Mouse (Mus musculus) liver, embryonic 11.5 days (tissue): ENCODE data around the gene Psme2. TPM values are rescaled to one million over a fixed set of nuclear protein-coding genes. Genes with fewer than 3 reads are reported as not detected.

Experiments used
- ATAC-seq: fragments of 200-750 bp; cut with Nextera tagmentation; replicated peaks from 2 replicates; pipeline ENCODE4 v1.8.0; 2017; ENCODE audit warnings: moderate number of reproducible peaks, mild to moderate bottlenecking, moderate TSS enrichment, moderate library complexity; ENCODE audit not compliant: low FRiP score
- DNase-seq: peaks from one replicate; pipeline ENCODE4 v3.0.0-alpha.2; 2017; ENCODE audit warnings: low spot score
- H3K27ac ChIP-seq: fragments of 300-500 bp; sonication (generic); 2 replicates; pipeline ENCODE4 v1.5.1; 2014; ENCODE audit warnings: mild to moderate bottlenecking, low read depth, low read length, control low read depth
- H3K27me3 ChIP-seq: fragments of 300-500 bp; sonication (generic); replicated peaks from 2 replicates; pipeline ENCODE4 v1.6.1; 2014; ENCODE audit warnings: low read length, mixed read lengths; ENCODE audit not compliant: control insufficient read depth, insufficient read depth
- H3K36me3 ChIP-seq: fragments of 300-500 bp; sonication (generic); 2 replicates; pipeline ENCODE4 v1.6.1; 2014; ENCODE audit warnings: mild to moderate bottlenecking, low read length, moderate library complexity, mixed read lengths; ENCODE audit not compliant: control insufficient read depth, insufficient read depth
- H3K4me1 ChIP-seq: fragments of 300-500 bp; sonication (generic); replicated peaks from 2 replicates; pipeline ENCODE4 v1.6.1; 2014; ENCODE audit warnings: low read length, mixed read lengths; ENCODE audit not compliant: control insufficient read depth, insufficient read depth
- H3K4me2 ChIP-seq: fragments of 300-500 bp; sonication (generic); 2 replicates; pipeline ENCODE4 v1.6.1; 2014; ENCODE audit warnings: mild to moderate bottlenecking, control low read depth, moderate library complexity
- H3K4me3 ChIP-seq: fragments of 300-500 bp; sonication (generic); 2 replicates; pipeline ENCODE4 v1.5.1; 2014; ENCODE audit warnings: low read depth, low read length, control low read depth
- H3K9ac ChIP-seq: fragments of 300-500 bp; sonication (generic); 2 replicates; pipeline ENCODE4 v1.6.1; 2014; ENCODE audit warnings: low read depth, low read length, control low read depth
- H3K9me3 ChIP-seq: fragments of 300-500 bp; sonication (generic); 2 replicates; pipeline ENCODE4 v1.6.1; 2016; ENCODE audit warnings: low read length, inconsistent platforms, mixed read lengths; ENCODE audit not compliant: control insufficient read depth
- WGBS: fragments of 180-500 bp; shearing (Covaris S2); extraction: QIAGEN DNeasy Blood & Tissue Kit; methylation state at CpG from one replicate; pipeline ENCODE4 v1.1.7; 2014; 5-methylcytosine and 5-hydroxymethylcytosine counted together
- polyA plus RNA-seq: library from polyadenylated mRNA; unstranded; fragments of >200 nt; fragmentation: Nextera tagmentation; extraction: Ambion mirVana; gene quantifications from 2 replicates; pipeline ENCODE4 v1.2.1, GENCODE M21; 2014

The Psme2 gene
- polyA plus RNA-seq, 1 experiment from 2014 or later: 277 TPM

GRCm38 (mm10) chr14:55589271-55589670, 1.6 kb downstream of the Psme2 start:
- Histone ChIP-seq H3K27me3 (no peaks in the 10 kb centered on the region), H3K9ac (no peak overlapping the region), H3K27ac (no peak overlapping the region), H3K4me1 (peaks cover 43% of the 10 kb centered on the region), H3K36me3 (peaks cover 2% of the 10 kb centered on the region; the same call in 1 of the 2 replicates), H3K9me3 (no peaks in the 10 kb centered on the region), H3K4me2 (no peak overlapping the region), H3K4me3 (no peak overlapping the region)
- DNase-seq (no peak), ATAC-seq (no peak)
- 88% methylated on average over 5 of the region's 5 CpGs for WGBS

GRCm38 (mm10) chr14:55586149-55586548, 4.8 kb downstream of the Psme2 start:
- H3K36me3 ChIP-seq: peaks cover 10% of the 10 kb centered on the region; the same call in 1 of the 2 replicates
- peak overlapping the region; percentile 28; the same call in 1 of the 2 replicates for H3K4me3 ChIP-seq
- peak overlapping the region; percentile 56 for H3K9ac ChIP-seq
- peak overlapping the region; percentile 98 for H3K27ac ChIP-seq
- H3K4me2 ChIP-seq: peak overlapping the region; percentile 94
- WGBS: 38% methylated on average over 2 of the region's 2 CpGs
- peaks cover 40% of the 10 kb centered on the region for H3K4me1 ChIP-seq
- DNase-seq: no peak
- ATAC-seq: peak; percentile 49
- no peaks in the 10 kb centered on the region for H3K27me3 ChIP-seq
- H3K9me3 ChIP-seq: no peaks in the 10 kb centered on the region

DNA sequence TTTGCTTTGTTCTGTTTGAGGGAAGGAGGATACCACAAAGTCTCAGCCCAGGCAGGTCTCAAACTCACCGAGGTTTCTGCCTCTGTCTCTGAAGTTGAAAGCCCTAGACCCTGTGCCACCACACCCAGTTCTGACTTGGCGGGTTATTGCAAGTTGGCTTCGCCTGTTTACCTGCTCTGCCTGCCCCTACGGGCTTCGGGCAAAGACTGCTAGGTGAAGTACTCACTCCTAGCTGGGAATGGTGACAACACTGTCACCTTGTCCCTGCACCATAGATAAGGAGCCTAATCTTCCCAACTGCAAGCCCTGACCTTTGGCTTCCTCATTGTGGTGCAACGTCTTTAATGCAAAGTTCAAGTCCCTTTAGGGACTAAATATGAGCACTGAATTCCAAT, 5.3 kb downstream of the Psme2 start:
- 22% methylated on average over 6 of the region's 6 CpGs for WGBS
- DNase-seq (no peak), ATAC-seq (peak; percentile 63)
- peaks cover 40% of the 10 kb centered on the region for H3K4me1 ChIP-seq
- no peaks in the 10 kb centered on the region for H3K27me3 ChIP-seq
- H3K9me3 ChIP-seq: no peaks in the 10 kb centered on the region
- H3K36me3 ChIP-seq: peaks cover 13% of the 10 kb centered on the region; the same call in 1 of the 2 replicates
- H3K4me3 ChIP-seq: peak overlapping the region; percentile 28
- peak overlapping the region; percentile 98 for H3K27ac ChIP-seq
- H3K9ac ChIP-seq: peak overlapping the region; percentile 56
- peak overlapping the region; percentile 94 for H3K4me2 ChIP-seq

GRCm38 (mm10) chr14:55584702-55585565, 6.0 kb downstream of the Psme2 start, which contains the start of gene Emc9:
TSS of gene Emc9 (minus strand) at chr14:55585302.
- no peaks in the 10 kb centered on the region for H3K27me3 ChIP-seq
- H3K9me3 ChIP-seq: no peaks in the 10 kb centered on the region
- peak within 1 kb of the TSS; percentile 98 for H3K27ac ChIP-seq
- 2% methylated on average over 43 of the region's 43 CpGs for WGBS
- H3K4me3 ChIP-seq: peak within 1 kb of the TSS; percentile 68
- peaks cover 15% of the 10 kb centered on the region; the same call in 1 of the 2 replicates for H3K36me3 ChIP-seq
- DNase-seq (peak; percentile 83), ATAC-seq (peak; percentile 94)
- H3K4me2 ChIP-seq: peak within 1 kb of the TSS; percentile 94
- peak within 1 kb of the TSS; percentile 71 for H3K9ac ChIP-seq
- H3K4me1 ChIP-seq: peaks cover 36% of the 10 kb centered on the region

- 30% methylated on average over 5 of the region's 5 CpGs for WGBS
- Histone ChIP-seq H3K27me3 (no peaks in the 10 kb centered on the region), H3K27ac (peak overlapping the region; percentile 98), H3K9ac (peak overlapping the region; percentile 71), H3K4me1 (peaks cover 37% of the 10 kb centered on the region), H3K4me3 (peak overlapping the region; percentile 68), H3K4me2 (peak overlapping the region; percentile 94), H3K36me3 (peaks cover 15% of the 10 kb centered on the region; the same call in 1 of the 2 replicates), H3K9me3 (no peaks in the 10 kb centered on the region)
- DNase-seq (no peak), ATAC-seq (no peak)
Observed at GRCm38 (mm10) chr14:55584303-55584701, 6.6 kb downstream of the Psme2 start.

- H3K36me3 ChIP-seq: peaks cover 13% of the 10 kb centered on the region; the same call in 1 of the 2 replicates
- H3K27ac ChIP-seq: no peak overlapping the region; the same call in 1 of the 2 replicates
- 80% methylated on average over 9 of the region's 9 CpGs for WGBS
- no peak overlapping the region for H3K9ac ChIP-seq
- ATAC-seq (no peak), DNase-seq (no peak)
- H3K9me3 ChIP-seq: no peaks in the 10 kb centered on the region
- no peak overlapping the region for H3K4me3 ChIP-seq
- H3K27me3 ChIP-seq: no peaks in the 10 kb centered on the region
- no peak overlapping the region for H3K4me2 ChIP-seq
- H3K4me1 ChIP-seq: peaks cover 40% of the 10 kb centered on the region
Observed at GRCm38 (mm10) chr14:55581981-55582681, 8.8 kb downstream of the Psme2 start.

- Histone ChIP-seq H3K4me3 (no peak overlapping the region), H3K36me3 (peaks cover 13% of the 10 kb centered on the region; the same call in 1 of the 2 replicates), H3K9me3 (no peaks in the 10 kb centered on the region), H3K4me2 (no peak overlapping the region), H3K4me1 (peaks cover 29% of the 10 kb centered on the region), H3K27me3 (no peaks in the 10 kb centered on the region), H3K9ac (no peak overlapping the region), H3K27ac (no peak overlapping the region)
- ATAC-seq (no peak), DNase-seq (no peak)
- WGBS: 86% methylated on average over 16 of the region's 16 CpGs
Observed at GRCm38 (mm10) chr14:55580731-55581130, 10.2 kb downstream of the Psme2 start.

DNA sequence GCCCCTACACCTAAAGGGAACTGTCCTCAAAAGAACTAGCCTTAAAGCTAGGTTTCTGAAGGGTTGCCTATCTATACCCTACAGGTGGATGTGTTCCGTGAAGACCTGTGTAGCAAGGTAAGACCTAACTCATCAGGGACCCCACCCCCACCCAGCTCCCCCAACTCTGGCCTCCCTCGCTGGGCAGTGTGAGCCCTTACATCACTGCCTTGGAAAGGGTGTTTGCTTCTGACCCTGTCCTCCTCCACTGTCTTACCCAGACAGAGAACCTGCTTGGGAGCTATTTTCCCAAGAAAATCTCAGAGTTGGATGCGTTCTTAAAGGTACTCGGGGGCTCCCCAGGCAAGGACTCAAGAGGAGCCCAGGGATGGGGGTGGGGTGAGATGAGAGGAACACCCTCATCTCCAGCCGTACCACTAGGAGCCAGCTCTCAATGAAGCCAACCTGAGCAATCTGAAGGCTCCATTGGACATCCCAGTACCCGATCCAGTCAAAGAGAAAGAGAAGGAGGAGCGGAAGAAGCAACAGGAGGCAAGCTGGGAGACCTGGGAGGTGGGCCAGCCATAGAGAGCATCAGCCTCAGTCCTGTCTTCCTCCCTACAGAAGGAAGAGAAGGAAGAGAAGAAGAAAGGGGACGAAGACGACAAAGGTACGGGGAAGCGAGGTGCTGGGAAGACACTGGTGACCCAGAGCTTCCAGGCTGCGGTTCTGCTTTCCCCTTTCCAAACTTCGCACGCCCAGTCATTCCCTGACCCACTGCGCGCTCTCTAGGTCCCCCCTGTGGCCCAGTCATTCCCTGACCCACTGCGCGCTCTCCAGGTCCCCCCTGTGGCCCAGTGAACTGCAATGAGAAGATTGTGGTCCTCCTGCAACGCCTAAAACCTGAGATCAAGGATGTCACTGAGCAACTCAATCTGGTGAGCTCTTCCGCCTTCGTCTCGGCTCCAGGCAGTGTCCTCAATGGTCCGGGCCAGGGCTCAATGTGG, 11.1 kb downstream of the Psme2 start:
- Histone ChIP-seq H3K9me3 (no peaks in the 10 kb centered on the region), H3K4me1 (peaks cover 28% of the 10 kb centered on the region), H3K27me3 (no peaks in the 10 kb centered on the region), H3K4me3 (no peak overlapping the region), H3K9ac (no peak overlapping the region), H3K27ac (peak overlapping the region; percentile 35), H3K36me3 (peaks cover 13% of the 10 kb centered on the region; the same call in 1 of the 2 replicates), H3K4me2 (peak overlapping the region; percentile 77)
- 86% methylated on average over 23 of the region's 23 CpGs for WGBS
- no peak for ATAC-seq
- no peak for DNase-seq
